ENCODE assay signal across 8 mouse cellular contexts in the genomic region with DNA sequence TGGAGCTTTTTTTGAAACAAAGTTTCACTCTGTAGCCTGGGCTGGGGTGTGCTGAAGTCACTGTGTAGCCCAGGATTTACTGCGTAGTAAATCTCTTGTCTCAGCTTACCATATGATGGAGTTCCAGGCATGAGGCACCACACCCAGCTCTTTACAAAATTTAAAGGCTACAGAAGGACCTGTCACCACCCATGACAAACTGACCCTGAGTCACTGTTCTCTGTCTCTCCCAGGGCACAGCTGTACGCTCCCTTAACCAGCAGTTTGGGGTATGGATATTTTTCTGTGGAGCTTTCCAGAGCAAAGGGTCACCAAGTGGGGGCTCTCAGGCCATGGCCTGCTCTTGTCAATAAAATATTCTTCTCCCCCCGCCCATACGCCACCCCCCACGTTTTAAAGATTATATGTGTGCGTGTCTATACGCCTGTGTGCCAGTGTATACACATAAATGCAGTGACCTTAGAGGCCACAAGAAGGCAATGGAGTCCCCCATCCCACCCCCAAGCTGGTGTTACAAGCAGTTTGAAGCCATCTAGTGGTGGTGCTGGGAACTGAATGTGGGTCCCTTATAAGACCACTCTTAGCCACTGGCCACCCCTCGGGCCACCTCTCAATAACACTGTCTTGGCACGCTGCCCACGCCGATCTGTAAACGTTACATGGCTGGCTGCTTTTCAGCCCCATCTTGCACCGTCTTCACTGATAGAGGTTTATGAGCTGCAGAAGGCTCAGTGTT. TPM values are rescaled to one million over a fixed set of nuclear protein-coding genes. Genes with fewer than 3 reads are reported as not detected.
DNase-seq lines count a peak whose midpoint lies in the region; ATAC-seq lines count a peak whose summit lies in the region.

No protein-coding gene starts in this region.

- peak; percentile 93 for DNase-seq in heart, adult 11 months
- DNase-seq in heart, adult 8-10 months (ENCODE audit: low spot score): no peak
- DNase-seq in 3T3-L1 (ENCODE audit: low read depth, low spot score): peak; percentile 88
- peak; percentile 84 for DNase-seq in R1 (ENCODE audit: low read depth, low spot score)
- DNase-seq in frontal cortex, postnatal 10 days (ENCODE audit: low spot score in 2 of 2): peak; percentile 22 to 25
- DNase-seq in kidney, postnatal 25 days: peak; percentile 48 to 68
- DNase-seq in thymus, postnatal 25 days: peak; percentile 45

- peak; percentile 91 for ATAC-seq in megakaryocyte progenitor cell, adult 5-6 weeks (replicated peaks; ENCODE audit: poor library complexity)

RNA-seq across cellular contexts. Expression of a gene that starts 34.8 kb away (rescaled TPM):
- total RNA-seq in heart, adult 8-10 months (2022): 10 to 100 TPM; 11.3 to 14.3 (median 12.1) TPM
- total RNA-seq in megakaryocyte progenitor cell, adult 5-6 weeks (2015): 2.6 TPM in 2 replicates
- 3.8 and 4.2 TPM in 2 replicates for total RNA-seq in megakaryocyte progenitor cell, adult 5-6 weeks (2017)

RNA-seq across cellular contexts. Expression of a gene that starts 43.6 kb away (rescaled TPM):
- total RNA-seq in heart, adult 8-10 months (2022): under 1 TPM in 1 of 4 experiments, not detected in 3; 0.11 TPM
- total RNA-seq in megakaryocyte progenitor cell, adult 5-6 weeks (2015): not detected in 2 replicates
- total RNA-seq in megakaryocyte progenitor cell, adult 5-6 weeks (2017): not detected in 2 replicates
